Mouse (Mus musculus): ENCODE results near the gene Unc93a2. TPM values are rescaled to one million over a fixed set of nuclear protein-coding genes. Genes with fewer than 3 reads are reported as not detected.
"Not testable (repeated sequence)": the region's sequence is repeated elsewhere in the genome, so short reads cannot be mapped to it uniquely, and the experiment has no call there.

Gene Unc93a2
- polyA plus RNA-seq, 1 experiment from 2014 or later, result not detected

- WGBS, result 86% methylated on average over 1 of the region's 3 CpGs
- H3K4me2 ChIP-seq; H3K27me3 ChIP-seq; H3K9ac ChIP-seq; H3K27ac ChIP-seq; H3K4me1 ChIP-seq (replicated peaks); H3K36me3 ChIP-seq; ATAC-seq (ENCODE audit: low FRiP score); H3K4me3 ChIP-seq; H3K9me3 ChIP-seq: not testable (repeated sequence)
Observed at GRCm38 (mm10) chr17:7365615-7366014, 19.6 kb downstream of the Unc93a2 start.

DNA sequence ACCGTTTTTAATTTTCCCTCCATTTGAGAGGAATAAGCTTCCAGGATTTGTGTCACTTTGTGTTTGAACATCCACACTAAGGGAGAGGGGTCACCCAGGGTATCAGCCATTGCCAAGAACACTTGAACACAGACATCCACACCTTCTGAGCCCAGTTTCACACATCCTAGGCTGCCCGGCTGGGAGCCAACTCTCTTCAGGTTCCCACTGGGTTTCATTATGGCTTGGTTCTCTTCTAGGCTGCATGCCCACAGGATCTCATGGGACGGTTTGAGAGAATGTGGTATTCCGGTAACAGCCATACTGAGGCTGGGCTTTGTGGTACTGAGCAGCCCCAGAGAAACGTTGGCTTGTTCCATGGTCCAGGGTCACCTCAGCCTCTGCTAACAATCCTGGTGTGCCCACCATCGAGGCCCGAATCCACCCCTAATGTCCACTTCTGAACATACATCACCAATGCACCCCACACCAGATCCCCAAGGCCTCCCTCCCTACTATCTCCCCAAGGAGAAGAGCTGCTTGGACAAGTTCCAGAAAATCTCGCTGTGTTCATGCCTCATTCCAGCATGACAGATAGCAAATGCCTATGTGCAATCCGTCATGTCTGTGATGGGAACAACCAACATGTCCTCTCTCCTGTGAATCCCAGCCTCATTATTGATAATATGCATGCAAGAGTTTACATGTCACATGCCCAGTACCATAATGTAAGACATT, 24.4 kb downstream of the Unc93a2 start:
- H3K9me3 ChIP-seq; H3K36me3 ChIP-seq; ATAC-seq (ENCODE audit: low FRiP score); H3K4me1 ChIP-seq (replicated peaks); H3K4me2 ChIP-seq; H3K27me3 ChIP-seq; H3K4me3 ChIP-seq; H3K9ac ChIP-seq; H3K27ac ChIP-seq: not testable (repeated sequence)
- 88% methylated on average over 9 of the region's 9 CpGs for WGBS

GRCm38 (mm10) chr17:7359806-7360205, 25.5 kb downstream of the Unc93a2 start:
- not testable (repeated sequence) for H3K27ac ChIP-seq; H3K27me3 ChIP-seq; ATAC-seq (ENCODE audit: low FRiP score)

GRCm38 (mm10) chr17:7352596-7352995, 32.7 kb downstream of the Unc93a2 start, which contains the start of gene Ttll2:
Gene Ttll2 (minus strand): TSS chr17:7352696.
- not testable (repeated sequence) for H3K9ac ChIP-seq; H3K27ac ChIP-seq; H3K36me3 ChIP-seq; ATAC-seq (ENCODE audit: low FRiP score); H3K27me3 ChIP-seq; H3K4me2 ChIP-seq; H3K4me1 ChIP-seq (replicated peaks); H3K9me3 ChIP-seq; H3K4me3 ChIP-seq
- 94% methylated on average over 1 of the region's 1 CpGs for WGBS

More at GRCm38 (mm10) chr17:7359806-7360205, 25.5 kb downstream of the Unc93a2 start:
- not testable (repeated sequence) for H3K36me3 ChIP-seq; H3K4me1 ChIP-seq (replicated peaks); H3K9me3 ChIP-seq; H3K9ac ChIP-seq; H3K4me2 ChIP-seq; H3K4me3 ChIP-seq
- 60% methylated on average over 4 of the region's 4 CpGs for WGBS

DNA sequence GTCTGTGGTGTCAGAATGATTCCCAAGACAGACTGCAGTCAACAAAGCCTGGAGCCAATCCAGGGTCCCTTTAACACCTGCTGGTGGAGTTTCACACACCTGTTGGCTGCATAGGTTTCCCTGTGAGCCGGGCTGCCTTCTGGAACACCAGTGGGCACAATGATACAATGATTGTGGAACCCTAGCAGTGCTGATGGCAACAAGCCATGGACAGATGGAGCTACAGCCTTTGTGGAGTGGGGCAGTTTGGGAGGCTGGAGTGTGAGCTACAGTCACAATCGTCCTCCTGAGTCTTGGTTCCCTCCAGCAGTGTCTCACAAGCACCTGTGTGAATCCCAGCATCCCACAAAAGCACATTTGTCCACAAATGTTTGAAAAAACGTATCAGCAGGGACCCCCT, 36.5 kb downstream of the Unc93a2 start:
- WGBS, result 68% methylated on average over 2 of the region's 3 CpGs
- not testable (repeated sequence) for H3K4me3 ChIP-seq; H3K36me3 ChIP-seq; H3K9ac ChIP-seq; H3K27ac ChIP-seq; H3K4me1 ChIP-seq (replicated peaks); H3K4me2 ChIP-seq; H3K9me3 ChIP-seq; H3K27me3 ChIP-seq; ATAC-seq (ENCODE audit: low FRiP score)

- H3K4me1 ChIP-seq (replicated peaks); ATAC-seq (ENCODE audit: low FRiP score); H3K9ac ChIP-seq; H3K27me3 ChIP-seq; H3K27ac ChIP-seq; H3K9me3 ChIP-seq; H3K4me3 ChIP-seq; H3K4me2 ChIP-seq; H3K36me3 ChIP-seq: not testable (repeated sequence)
- WGBS, result 58% methylated on average over 9 of the region's 9 CpGs
Observed at GRCm38 (mm10) chr17:7337381-7337780, 47.9 kb downstream of the Unc93a2 start.

- H3K4me1 ChIP-seq (replicated peaks); H3K27me3 ChIP-seq; H3K4me2 ChIP-seq; H3K9ac ChIP-seq; H3K27ac ChIP-seq; ATAC-seq (ENCODE audit: low FRiP score); H3K9me3 ChIP-seq; H3K36me3 ChIP-seq; H3K4me3 ChIP-seq: not testable (repeated sequence)
- 85% methylated on average over 3 of the region's 5 CpGs for WGBS
Observed at GRCm38 (mm10) chr17:7332745-7333144, 52.5 kb downstream of the Unc93a2 start.

- H3K27ac ChIP-seq; H3K9me3 ChIP-seq; H3K36me3 ChIP-seq; H3K9ac ChIP-seq; ATAC-seq (ENCODE audit: low FRiP score); H3K4me3 ChIP-seq; H3K4me2 ChIP-seq; H3K4me1 ChIP-seq (replicated peaks); H3K27me3 ChIP-seq: not testable (repeated sequence)
- WGBS, result 91% methylated on average over 8 of the region's 8 CpGs
Observed at GRCm38 (mm10) chr17:7326415-7326814, 58.8 kb downstream of the Unc93a2 start.

DNA sequence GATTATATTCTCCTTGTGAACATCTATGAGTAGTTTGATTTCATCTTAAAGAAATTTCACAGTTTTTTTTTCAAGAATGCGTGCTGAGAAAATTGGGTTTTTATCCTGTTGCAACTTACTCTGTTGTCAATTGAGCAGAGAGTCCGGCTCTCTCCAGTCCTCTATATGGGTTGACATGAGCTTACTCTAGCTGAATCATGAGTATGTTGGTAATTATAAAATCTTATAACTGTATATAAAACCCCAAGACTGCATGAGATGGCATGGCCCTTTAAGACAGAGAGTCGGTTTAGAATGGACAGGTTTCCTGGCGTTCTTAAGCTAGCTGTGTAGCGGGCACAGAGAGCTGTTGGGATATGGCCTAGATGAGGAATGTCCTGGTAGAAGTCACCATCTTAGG, 60.9 kb downstream of the Unc93a2 start, which contains the start of gene Tcp10a:
TSS of gene Tcp10a (plus strand) at position 301 of the 400 bp plus-strand sequence.
- H3K4me3 ChIP-seq; H3K9me3 ChIP-seq; H3K9ac ChIP-seq; H3K27me3 ChIP-seq; H3K4me1 ChIP-seq (replicated peaks); H3K27ac ChIP-seq; ATAC-seq (ENCODE audit: low FRiP score); H3K36me3 ChIP-seq; H3K4me2 ChIP-seq: not testable (repeated sequence)
- 94% methylated on average over 5 of the region's 5 CpGs for WGBS

- not testable (repeated sequence) for H3K27me3 ChIP-seq; H3K27ac ChIP-seq; ATAC-seq (ENCODE audit: low FRiP score); H3K9me3 ChIP-seq; H3K36me3 ChIP-seq; H3K9ac ChIP-seq; H3K4me1 ChIP-seq (replicated peaks); H3K4me2 ChIP-seq; H3K4me3 ChIP-seq
- WGBS, result 91% methylated on average over 6 of the region's 6 CpGs
Observed at GRCm38 (mm10) chr17:7319789-7320188, 65.5 kb downstream of the Unc93a2 start.

- not testable (repeated sequence) for H3K4me1 ChIP-seq (replicated peaks); H3K27me3 ChIP-seq; ATAC-seq (ENCODE audit: low FRiP score); H3K4me2 ChIP-seq; H3K9ac ChIP-seq; H3K36me3 ChIP-seq; H3K4me3 ChIP-seq; H3K9me3 ChIP-seq; H3K27ac ChIP-seq
- 79% methylated on average over 7 of the region's 8 CpGs for WGBS
Observed at GRCm38 (mm10) chr17:7315693-7316382, 69.4 kb downstream of the Unc93a2 start.
